Mouse (Mus musculus): ENCODE measurements around the gene Tmem200b. TPM values are rescaled to one million over a fixed set of nuclear protein-coding genes. Genes with fewer than 3 reads are reported as not detected.

Gene Tmem200b
- total RNA-seq, 2 experiments from 2014 or later, result 4.5 to 5.5 TPM

- DNase-seq, result no peak
- intact Hi-C loops (cut with DNase I; ENCODE audit: low total_unique reads), result no loop called here
These were observed 15.1 kb upstream of the Tmem200b start for GRCm38 (mm10) chr4:131906423-131906822.

DNA sequence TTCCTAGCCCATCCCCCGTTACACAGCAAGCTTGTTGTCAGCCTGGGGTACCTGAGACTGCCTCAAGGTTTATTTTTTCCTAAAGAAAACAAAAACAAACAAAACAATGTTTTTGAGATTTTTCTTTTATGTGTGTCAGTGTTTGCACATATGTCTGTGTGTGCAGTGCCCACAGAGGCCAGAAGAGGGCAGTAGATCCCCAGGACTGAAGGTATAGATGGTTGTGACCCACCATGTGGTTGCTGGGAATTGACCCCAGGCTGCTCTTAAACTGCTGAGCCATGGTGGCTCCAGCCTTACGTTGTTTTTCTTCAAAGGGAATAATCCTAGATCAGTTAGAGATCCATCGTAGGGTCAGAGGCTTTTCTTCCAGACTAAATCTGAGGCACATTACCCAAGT, 13.7 kb upstream of the Tmem200b start:
- DNase-seq, result no peak
- intact Hi-C loops (cut with DNase I; ENCODE audit: low total_unique reads), result no loop called here

DNA sequence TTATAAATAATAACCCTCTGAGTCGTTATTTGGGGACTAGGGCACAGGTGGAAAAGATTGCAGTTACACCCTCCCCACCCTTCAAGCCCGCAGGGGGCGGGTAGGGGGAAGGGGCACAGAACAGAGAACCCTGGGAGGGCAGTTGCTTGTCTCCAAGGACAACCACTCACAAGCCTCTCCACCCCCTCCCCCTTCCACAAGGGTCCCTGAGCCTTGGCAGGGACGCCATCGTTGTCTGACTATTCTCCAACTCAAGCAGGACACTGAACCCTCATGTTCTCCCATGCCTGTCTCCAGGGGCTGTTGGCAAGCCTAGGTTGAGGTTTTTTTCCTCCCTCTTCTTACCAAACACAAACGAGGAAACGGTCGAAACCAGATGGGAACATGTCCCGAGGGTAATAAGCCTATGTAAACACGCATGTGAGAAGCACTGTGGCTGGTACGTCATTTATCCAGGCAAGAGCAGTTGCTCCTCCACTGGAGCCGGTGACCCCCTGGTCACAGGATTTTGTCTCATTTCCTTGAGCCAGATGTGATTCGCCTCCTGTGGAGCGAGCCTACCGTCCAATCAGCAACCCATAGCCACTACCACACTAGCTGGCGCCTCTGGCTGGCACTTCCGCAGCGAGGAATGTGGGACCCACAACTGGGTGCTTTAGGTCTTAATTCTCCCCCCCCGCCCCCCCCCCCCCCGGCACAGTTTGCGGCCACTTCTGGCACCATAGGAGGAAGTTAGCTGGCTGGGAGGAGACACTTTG, 11.2 kb upstream of the Tmem200b start:
- no peak for DNase-seq
- intact Hi-C loops (cut with DNase I; ENCODE audit: low total_unique reads), result no loop called here

DNA sequence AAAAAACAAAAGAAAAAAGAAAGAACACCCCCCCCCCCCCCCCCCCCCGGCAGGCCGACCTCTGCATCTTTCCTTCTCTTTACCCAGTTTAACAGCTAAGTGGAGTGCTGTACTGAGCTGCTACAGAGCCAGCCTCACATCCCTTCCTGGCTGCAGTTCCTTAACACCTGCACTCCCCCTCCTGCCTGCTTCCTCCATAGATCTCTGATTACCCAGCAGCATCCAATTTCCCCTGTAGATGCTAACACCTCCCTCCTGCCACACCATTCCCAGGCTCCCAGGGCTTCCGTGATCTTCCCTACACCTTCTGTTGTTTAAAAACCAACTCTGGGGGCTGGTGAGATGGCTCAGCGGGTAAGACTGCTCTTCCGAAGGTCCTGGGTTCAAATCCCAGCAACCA, 10.1 kb upstream of the Tmem200b start:
- intact Hi-C loops (cut with DNase I; ENCODE audit: low total_unique reads), result no loop called here
- DNase-seq, result no peak

- intact Hi-C loops (cut with DNase I; ENCODE audit: low total_unique reads), result no loop called here
- DNase-seq, result no peak
These were observed 8.0 kb upstream of the Tmem200b start for GRCm38 (mm10) chr4:131913526-131913925.

DNA sequence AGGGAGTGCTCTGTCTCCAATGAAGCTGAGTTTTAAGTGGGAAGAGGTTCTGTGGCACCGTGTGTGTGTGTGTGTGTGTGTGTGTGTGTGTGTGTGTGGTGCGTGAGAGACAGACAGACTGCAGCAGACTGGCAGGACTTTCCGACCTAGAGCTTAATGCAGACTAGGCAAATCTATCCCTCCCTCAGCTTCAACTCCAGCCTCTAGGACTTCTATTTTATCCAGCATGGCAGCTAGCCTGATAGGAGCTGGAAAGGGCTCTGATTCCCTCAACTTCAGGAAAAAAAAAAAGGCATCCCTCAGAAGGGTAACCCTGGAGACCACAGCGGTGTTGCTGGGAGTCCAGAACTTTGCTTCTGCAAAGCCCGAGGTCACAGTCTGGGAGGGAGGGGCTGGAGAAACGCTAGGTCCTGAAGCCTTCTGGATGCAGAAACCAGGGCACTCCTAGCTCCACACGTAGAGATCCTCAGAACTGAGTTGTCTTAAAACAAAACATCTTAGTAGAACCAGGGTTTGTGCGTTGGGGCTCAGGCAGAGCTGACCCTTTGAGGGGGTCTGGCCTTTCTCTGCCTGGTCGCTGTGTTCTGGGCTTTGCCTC, 7.4 kb upstream of the Tmem200b start:
- DNase-seq, result no peak
- intact Hi-C loops (cut with DNase I; ENCODE audit: low total_unique reads), result no loop called here

DNA sequence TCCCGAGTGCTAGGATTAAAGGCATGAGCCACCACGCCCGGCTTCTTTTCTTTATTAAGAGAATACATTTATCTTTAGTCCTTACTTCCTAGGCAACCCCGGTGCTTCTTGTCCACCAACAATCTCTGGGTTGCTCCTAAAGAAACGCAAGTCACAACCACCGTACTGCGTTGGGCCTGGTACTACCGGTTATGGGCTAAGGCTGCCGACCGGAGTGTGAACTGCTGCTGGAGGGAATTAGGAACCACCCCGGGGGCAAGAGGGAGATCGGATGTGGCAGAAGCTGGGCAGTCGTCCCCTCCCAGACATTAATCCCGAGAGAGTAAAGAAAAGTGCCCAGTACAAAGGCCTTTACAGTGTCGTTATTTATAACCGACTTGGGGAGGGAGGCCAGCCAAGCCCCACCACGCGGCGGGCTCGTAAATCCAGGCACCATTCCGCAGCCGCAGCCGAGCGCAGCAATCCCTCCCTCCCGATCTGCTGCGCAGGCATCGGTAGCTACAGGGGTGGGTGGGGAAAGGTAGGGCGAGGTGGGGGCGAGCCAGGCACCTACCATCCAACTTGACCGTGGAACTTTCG, 6.6 kb upstream of the Tmem200b start:
- intact Hi-C loops (cut with DNase I; ENCODE audit: low total_unique reads), result no loop called here
- no peak for DNase-seq

GRCm38 (mm10) chr4:131915821-131916328, 5.7 kb upstream of the Tmem200b start:
- intact Hi-C loops (cut with DNase I; ENCODE audit: low total_unique reads), result no loop called here
- no peak for DNase-seq

- peak; percentile 81 for DNase-seq
- intact Hi-C loops (cut with DNase I; ENCODE audit: low total_unique reads), result no loop called here
These were observed 5.1 kb upstream of the Tmem200b start for GRCm38 (mm10) chr4:131916425-131916824.

GRCm38 (mm10) chr4:131917010-131917555, 4.5 kb upstream of the Tmem200b start:
- no peak for DNase-seq
- intact Hi-C loops (cut with DNase I; ENCODE audit: low total_unique reads), result no loop called here

GRCm38 (mm10) chr4:131918026-131918533, 3.5 kb upstream of the Tmem200b start:
- intact Hi-C loops (cut with DNase I; ENCODE audit: low total_unique reads), result no loop called here

DNA sequence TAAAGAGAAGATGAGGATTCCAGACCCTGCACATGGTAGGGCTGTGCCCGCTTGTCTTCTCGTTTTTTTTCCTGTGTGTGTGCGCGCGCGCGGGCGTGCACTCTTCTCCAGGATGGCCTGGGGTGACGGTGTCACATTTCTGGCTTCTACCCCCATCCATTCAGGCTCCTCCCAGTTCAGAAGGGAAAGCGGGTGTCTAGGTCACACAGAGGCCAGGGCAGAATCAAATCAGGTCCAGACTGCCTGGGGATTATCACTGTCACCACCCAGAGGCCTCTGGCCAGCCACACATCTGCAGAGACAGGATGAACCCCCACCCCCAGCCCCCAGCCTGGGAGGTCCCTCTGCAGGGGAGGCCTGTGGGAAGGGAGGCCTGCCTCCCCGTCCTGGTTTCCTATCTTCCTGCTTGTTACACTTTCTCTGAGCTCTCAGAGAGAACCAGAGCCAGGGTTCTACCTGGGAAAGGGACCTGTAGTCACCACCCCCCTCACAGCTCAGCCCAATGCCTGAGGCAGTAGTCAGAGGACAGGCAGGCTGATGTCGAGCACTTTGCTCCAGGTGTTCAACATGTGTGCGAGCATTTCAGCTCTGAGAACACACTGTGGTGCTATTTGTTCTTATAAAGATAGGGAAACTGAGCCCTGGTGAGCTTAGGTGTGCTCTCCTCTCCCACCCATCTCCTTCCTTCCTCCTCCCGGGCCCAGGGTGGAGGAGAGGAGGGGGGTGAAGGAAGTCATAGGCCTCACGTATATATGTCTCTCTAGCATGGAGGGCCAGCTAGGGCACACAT, 2.7 kb upstream of the Tmem200b start:
- DNase-seq, result peak; percentile 33

More at GRCm38 (mm10) chr4:131918026-131918533, 3.5 kb upstream of the Tmem200b start:
- DNase-seq, result no peak

DNA sequence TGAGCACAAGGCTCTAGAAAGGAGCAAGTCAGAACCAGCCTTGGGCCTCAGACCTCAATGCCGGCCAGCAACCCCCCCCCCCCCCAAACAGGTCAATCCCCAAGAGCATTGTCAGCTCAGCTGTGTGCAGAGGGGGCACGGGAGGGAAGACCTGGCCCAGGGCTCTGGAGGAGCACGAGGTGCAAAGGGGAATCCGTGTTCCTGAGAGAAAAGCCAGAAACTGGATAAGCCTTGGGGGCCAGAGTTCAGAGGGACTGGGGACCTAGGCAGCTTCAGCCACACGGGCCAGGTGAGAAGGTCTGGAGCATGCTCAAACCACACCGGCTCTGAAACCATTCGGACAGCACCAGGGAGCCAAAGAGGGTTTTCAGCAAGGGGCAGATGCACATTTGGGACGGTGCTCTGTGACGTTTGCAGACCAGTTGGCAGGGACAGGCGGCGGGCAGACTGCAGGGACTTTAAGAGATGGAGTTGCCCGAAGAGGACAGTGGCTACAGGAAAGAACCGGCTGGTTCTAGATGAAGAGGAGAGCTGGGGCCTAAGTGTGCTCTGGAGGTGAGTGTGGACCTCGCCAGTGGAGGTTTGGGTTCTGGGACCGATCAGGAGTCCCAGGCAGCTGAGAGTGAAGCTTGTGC, 1.9 kb upstream of the Tmem200b start:
- intact Hi-C loops (cut with DNase I; ENCODE audit: low total_unique reads), result loop anchor here (5.0 kb wide), 1 partner anchor 48 kb away; no protein-coding TSS in a partner anchor
- no peak for DNase-seq

More for the DNA sequence above, 2.7 kb upstream of the Tmem200b start:
- intact Hi-C loops (cut with DNase I; ENCODE audit: low total_unique reads), result no loop called here

GRCm38 (mm10) chr4:131920141-131920594, 1.4 kb upstream of the Tmem200b start:
- intact Hi-C loops (cut with DNase I; ENCODE audit: low total_unique reads), result loop anchor here (5.0 kb wide), 1 partner anchor 47 kb away; no protein-coding TSS in a partner anchor
- DNase-seq, result peak; percentile 70

GRCm38 (mm10) chr4:131920595-131921351, 798 bp upstream of the Tmem200b start:
- intact Hi-C loops (cut with DNase I; ENCODE audit: low total_unique reads), result loop anchor here (5.0 kb wide), 1 partner anchor 47 kb away; no protein-coding TSS in a partner anchor
- peak; percentile 77 for DNase-seq

- intact Hi-C loops (cut with DNase I; ENCODE audit: low total_unique reads), result loop anchor here (5.0 kb wide), 1 partner anchor 45 kb away; no protein-coding TSS in a partner anchor
- no peak for DNase-seq
These were observed 833 bp downstream of the Tmem200b start for GRCm38 (mm10) chr4:131922404-131922803.

DNA sequence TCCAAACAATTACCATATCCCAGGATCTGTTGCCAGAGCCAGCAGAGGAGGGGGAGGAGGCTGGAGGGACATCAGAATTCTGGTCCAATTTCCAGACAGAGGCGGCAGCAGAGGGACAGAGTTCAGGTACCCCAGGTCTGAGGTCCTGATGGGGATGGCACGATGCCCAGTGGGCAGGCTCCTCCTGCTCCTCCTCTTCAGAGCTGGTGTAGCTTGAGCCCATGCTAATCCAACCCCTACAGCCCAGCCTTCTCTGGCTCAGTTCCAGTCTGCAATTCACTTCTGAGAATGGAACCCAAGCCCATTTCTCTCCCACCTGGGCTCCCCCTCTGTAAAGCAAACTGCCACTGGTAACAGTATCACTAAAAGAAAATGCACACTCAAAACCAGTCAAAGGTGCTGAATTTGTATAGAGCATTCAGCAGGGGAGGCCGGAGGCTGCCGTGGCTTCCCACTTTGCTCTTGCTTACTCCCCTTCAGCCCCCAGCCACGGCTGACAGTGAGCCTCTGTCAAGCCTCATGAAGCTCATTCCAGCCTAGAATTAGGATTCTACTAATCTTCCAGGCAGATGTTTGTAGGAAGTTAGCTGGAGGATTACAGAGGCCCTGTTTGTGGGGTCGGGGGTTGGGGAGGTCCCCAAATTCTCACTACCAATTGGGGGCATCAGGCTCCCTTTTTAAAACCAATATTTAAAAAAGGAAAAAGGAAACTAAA, 2.7 kb downstream of the Tmem200b start:
- intact Hi-C loops (cut with DNase I; ENCODE audit: low total_unique reads), result loop anchor here (5.0 kb wide), 1 partner anchor 43 kb away; no protein-coding TSS in a partner anchor
- DNase-seq, result no peak

Data from gastrocnemius, postnatal 14 days (tissue).